Mouse (Mus musculus) small intestine, adult 2 months (tissue): ENCODE data around the gene Cdc42bpg. TPM values are rescaled to one million over a fixed set of nuclear protein-coding genes. Genes with fewer than 3 reads are reported as not detected.

ENCODE experiments used
- H3K27ac ChIP-seq: fragments of 200-500 bp; 2 replicates; pipeline ENCODE4 v1.5.1; 2012; ENCODE audit warnings: low read depth, low read length, control low read depth, inconsistent platforms; ENCODE audit not compliant: insufficient read depth
- H3K27me3 ChIP-seq: fragments of 200-500 bp; 2 replicates; pipeline ENCODE4 v1.6.1; 2012; ENCODE audit warnings: mild to moderate bottlenecking, moderate library complexity, low read length, inconsistent platforms; ENCODE audit not compliant: control insufficient read depth, insufficient read depth
- H3K36me3 ChIP-seq: fragments of 200-500 bp; 2 replicates; pipeline ENCODE4 v1.6.1; 2012; ENCODE audit warnings: mild to moderate bottlenecking, low read length, control low read depth, inconsistent platforms; ENCODE audit not compliant: control insufficient read depth, insufficient read depth
- H3K4me1 ChIP-seq: fragments of 200-500 bp; 2 replicates; pipeline ENCODE4 v1.6.1; 2012; ENCODE audit warnings: low read length, inconsistent platforms, mixed read lengths; ENCODE audit not compliant: control insufficient read depth, insufficient read depth, insufficient read length
- H3K4me3 ChIP-seq: fragments of 200-500 bp; 2 replicates; pipeline ENCODE4 v1.5.1; 2012; ENCODE audit warnings: low read depth, mild to moderate bottlenecking, control low read depth, inconsistent platforms, low read length, moderate library complexity
- CTCF ChIP-seq: fragments of 200-500 bp; IDR thresholded peaks from 2 replicates; pipeline ENCODE4 v1.5.1; 2012; ENCODE audit warnings: low read depth, mild to moderate bottlenecking, control low read depth, inconsistent platforms, low read length, moderate library complexity, mixed read lengths; ENCODE audit not compliant: insufficient replicate concordance, insufficient read length; ENCODE audit errors: extremely low read depth
- POLR2A ChIP-seq: fragments of 200-500 bp; IDR thresholded peaks from 2 replicates; pipeline ENCODE4 v1.6.1; 2012; ENCODE audit warnings: low read depth, mild to moderate bottlenecking, control low read depth, inconsistent platforms, low read length, moderate library complexity
- WGBS: fragments of 180-500 bp; shearing (Covaris S2); methylation state at CpG from one replicate; pipeline ENCODE4 v1.1.7; 2018; 5-methylcytosine and 5-hydroxymethylcytosine counted together
- polyA plus RNA-seq: library from polyadenylated mRNA; depleted of rRNA; stranded (reverse); fragments of >200 nt; gene quantifications from 2 replicates; pipeline ENCODE4 v1.2.3, GENCODE M21; 2012

Gene Cdc42bpg
- polyA plus RNA-seq, 1 experiment, result 53.2 TPM

DNA sequence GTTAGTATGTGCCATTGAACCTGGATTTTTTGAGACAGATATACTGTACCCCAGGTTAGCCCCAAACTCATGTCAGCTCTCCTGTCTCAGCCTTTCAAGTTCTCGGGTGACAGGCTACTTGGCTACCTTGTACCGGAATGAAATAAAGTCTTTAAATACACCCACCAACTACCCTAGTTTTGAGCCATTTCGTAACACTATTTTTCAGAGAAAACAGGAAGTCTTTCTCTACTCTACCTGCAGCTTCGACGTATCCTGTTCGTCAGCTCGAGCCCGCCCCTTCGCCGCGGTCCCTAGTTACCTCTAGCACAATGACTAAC is 56.8 kb downstream of the Cdc42bpg start:
- peak overlapping the region; percentile 19 for H3K4me3 ChIP-seq
- no peaks in the 10 kb centered on the region for H3K27me3 ChIP-seq
- no peaks in the 10 kb centered on the region; the same call in 1 of the 2 replicates for H3K4me1 ChIP-seq
- TF ChIP-seq POLR2A (no peak), CTCF (no peak)
- under 1% methylated on average over 11 of the region's 11 CpGs for WGBS
- peaks cover 25% of the 10 kb centered on the region for H3K36me3 ChIP-seq
- H3K27ac ChIP-seq, result peak overlapping the region; percentile 91

DNA sequence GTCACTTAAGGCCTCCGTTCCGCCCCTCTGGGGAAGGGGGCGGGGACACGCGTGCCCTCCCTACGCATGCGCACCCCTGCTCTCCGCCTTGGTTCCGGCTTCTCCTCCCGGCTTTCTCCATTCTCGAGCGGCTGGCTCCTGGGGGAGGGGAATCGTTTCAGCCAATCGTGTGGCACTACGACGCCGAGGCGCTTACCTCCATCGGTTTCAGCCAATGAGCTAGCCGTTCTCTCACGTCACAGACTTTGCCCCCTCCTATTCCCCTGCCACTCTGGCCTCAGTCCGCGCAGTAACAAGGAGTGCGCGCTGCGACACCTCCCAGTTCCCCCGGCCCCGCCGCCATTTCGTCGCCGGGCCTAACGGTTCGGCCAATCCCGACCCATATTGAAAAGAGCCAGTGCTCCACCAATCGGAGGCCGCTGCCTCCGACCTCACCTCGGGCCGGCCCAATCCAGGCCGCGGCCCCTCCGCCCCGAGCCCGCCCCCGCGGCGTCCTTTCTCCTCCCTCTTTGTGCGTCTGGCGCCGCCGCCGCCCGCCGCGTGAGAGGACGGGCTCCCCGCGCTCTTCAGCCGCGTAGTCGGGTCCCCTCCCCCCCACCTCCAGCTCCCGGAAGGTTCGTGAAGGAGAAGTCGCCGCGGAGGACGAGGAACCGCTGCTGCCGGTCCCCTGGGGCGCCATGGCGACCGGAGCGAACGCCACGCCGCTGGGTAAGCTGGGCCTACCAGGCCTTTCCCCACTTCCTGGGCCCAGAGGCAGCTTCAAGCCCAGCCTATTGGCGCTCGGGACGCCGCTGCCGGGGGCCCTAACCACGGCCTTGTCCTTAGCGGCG is 57.4 kb downstream of the Cdc42bpg start, which contains the start of gene Sf1:
Gene Sf1, plus strand, starts transcription at position 280 of the 830 bp plus-strand sequence.
- WGBS, result under 1% methylated on average over 84 of the region's 85 CpGs
- TF ChIP-seq CTCF (no peak), POLR2A (peak; percentile 75)
- no peaks in the 10 kb centered on the region; the same call in 1 of the 2 replicates for H3K4me1 ChIP-seq
- H3K36me3 ChIP-seq, result peaks cover 30% of the 10 kb centered on the region
- H3K27me3 ChIP-seq, result no peaks in the 10 kb centered on the region
- peak within 1 kb of the TSS; percentile 91 for H3K27ac ChIP-seq
- H3K4me3 ChIP-seq, result peak within 1 kb of the TSS; percentile 92

DNA sequence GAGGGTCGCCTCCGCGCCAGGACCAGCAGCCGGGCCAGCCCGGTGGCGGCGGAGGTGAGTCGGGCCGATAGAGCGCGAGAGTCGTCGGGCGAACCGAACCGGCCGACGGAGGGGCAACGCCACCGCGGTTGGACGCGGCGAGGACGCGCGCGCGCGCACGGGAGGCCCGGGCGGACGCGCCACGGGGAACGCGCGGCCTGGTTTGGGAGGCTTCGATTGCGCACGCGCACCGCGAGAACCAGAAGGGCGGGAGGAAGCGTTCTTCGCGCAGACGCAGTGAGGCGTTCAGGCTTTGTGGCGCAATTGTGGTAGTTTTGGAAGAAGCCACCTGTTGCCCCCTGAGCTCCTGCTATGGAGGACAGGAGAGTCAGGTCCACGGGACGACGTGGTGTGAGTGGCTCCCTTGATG is 58.1 kb downstream of the Cdc42bpg start:
- H3K4me1 ChIP-seq, result no peaks in the 10 kb centered on the region; the same call in 1 of the 2 replicates
- peak overlapping the region; percentile 92 for H3K4me3 ChIP-seq
- H3K36me3 ChIP-seq, result peaks cover 34% of the 10 kb centered on the region
- WGBS, result 1% methylated on average over 55 of the region's 55 CpGs
- peak overlapping the region; percentile 87 for H3K27ac ChIP-seq
- H3K27me3 ChIP-seq, result no peaks in the 10 kb centered on the region
- TF ChIP-seq CTCF (no peak), POLR2A (peak; percentile 49)

DNA sequence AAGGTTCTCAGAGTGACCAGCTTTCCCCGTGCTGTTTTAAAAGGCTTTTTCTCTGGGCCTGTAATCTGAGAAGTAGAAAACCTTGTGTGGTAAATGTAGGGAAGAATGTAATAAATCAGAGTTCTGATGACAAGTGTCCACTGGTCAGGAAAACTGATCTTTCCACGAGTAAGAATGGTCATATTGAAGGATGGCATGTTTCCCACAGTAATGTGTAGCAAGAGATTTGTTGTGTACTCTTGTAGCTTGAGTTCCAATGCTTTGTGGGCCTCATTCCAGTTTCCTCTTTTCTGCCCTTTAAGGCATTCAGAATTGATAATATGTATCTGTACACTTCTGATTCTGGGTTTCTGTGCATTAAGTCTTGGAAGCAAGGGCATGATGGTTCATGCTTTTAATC is 58.6 kb downstream of the Cdc42bpg start:
- H3K27me3 ChIP-seq, result no peaks in the 10 kb centered on the region
- no peak overlapping the region for H3K27ac ChIP-seq
- H3K36me3 ChIP-seq, result peaks cover 38% of the 10 kb centered on the region
- peak overlapping the region; percentile 92 for H3K4me3 ChIP-seq
- WGBS, result 0% methylated on average over 2 of the region's 2 CpGs
- no peak for TF ChIP-seq CTCF
- TF ChIP-seq POLR2A, result no peak
- no peaks in the 10 kb centered on the region; the same call in 1 of the 2 replicates for H3K4me1 ChIP-seq

DNA sequence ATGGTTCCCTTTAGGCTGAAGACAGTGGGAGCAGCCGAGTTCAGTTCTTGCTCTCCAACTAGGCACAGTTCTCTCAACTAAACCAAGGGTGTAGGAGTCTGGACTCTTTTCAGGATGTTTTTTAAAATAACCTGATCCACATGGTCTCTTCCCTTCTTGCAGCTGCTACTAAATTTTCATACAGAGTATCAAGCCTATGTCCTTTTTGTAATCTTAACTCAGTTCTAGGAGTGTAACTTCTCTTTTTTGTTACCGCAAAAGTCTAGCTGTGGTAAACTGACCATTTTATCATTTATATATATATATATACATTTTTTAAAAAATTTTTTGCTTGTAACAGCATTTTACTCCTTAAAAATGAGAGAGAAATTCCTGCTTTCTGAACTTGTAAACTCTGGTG is 63.9 kb downstream of the Cdc42bpg start:
- 78% methylated on average over 2 of the region's 2 CpGs for WGBS
- TF ChIP-seq CTCF (no peak), POLR2A (no peak)

DNA sequence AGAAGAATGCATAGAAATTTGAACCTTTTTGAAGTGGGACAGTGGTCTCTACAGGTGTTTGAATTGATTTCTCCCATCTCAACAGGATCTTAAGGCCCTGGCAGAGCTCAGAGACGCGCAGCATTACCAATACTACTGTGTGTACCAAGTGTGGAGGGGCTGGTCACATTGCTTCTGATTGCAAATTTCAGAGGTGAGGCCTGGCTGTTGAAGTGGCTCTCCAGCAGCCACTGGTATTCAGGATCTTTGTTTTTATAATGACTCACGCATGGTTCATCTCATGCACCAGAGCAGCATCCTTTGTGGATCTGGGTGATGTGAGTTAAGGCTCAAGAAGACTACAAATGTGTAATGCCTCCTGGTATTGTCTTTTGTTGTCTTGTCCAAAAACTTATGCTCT is 66.2 kb downstream of the Cdc42bpg start:
- Histone ChIP-seq H3K4me1 (no peaks in the 10 kb centered on the region), H3K4me3 (no peak overlapping the region), H3K36me3 (peaks cover 89% of the 10 kb centered on the region), H3K27ac (no peak overlapping the region), H3K27me3 (no peaks in the 10 kb centered on the region)
- TF ChIP-seq CTCF (no peak), POLR2A (no peak)
- WGBS, result 87% methylated on average over 3 of the region's 3 CpGs

More for the DNA sequence above, 63.9 kb downstream of the Cdc42bpg start:
- Histone ChIP-seq H3K4me3 (no peak overlapping the region), H3K4me1 (no peaks in the 10 kb centered on the region; the same call in 1 of the 2 replicates), H3K27me3 (no peaks in the 10 kb centered on the region), H3K36me3 (peaks cover 82% of the 10 kb centered on the region), H3K27ac (no peak overlapping the region)

DNA sequence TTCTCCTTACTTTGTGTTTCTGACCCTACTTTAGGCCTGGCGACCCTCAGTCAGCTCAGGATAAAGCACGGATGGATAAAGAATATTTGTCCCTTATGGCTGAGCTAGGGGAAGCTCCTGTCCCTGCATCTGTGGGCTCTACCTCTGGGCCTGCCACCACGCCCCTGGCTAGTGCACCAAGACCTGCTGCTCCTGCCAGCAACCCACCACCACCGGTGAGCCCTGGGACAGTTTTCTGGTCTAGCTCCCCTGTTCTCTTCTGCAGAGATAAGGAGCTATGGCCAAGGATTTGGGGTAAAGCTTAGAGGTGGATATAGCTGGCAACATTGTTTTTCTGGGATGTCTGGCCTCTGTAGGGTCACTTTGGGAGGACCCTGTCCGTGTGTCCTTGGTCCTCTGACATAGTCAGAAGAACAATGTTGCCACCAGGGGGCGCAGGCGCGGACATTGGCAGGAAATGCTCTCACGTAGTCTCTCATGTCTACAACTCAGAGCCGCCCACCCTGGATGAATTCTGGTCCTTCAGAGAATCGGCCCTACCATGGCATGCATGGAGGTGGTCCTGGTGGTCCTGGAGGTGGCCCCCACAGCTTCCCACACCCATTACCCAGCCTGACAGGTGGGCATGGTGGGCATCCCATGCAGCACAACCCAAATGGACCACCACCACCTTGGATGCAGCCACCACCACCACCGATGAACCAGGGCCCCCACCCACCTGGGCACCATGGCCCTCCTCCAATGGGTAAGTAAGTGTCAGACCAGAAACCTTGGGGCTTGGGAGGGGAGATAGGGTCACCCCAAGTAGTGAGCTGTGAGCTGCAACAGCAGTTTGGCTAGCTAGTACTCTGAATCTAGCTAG is 67.5 kb downstream of the Cdc42bpg start:
- WGBS, result 54% methylated on average over 12 of the region's 12 CpGs

More for the DNA sequence above, 67.5 kb downstream of the Cdc42bpg start:
- H3K27ac ChIP-seq, result no peak overlapping the region
- no peaks in the 10 kb centered on the region for H3K27me3 ChIP-seq
- H3K4me3 ChIP-seq, result no peak overlapping the region
- H3K36me3 ChIP-seq, result peaks cover 87% of the 10 kb centered on the region
- H3K4me1 ChIP-seq, result no peaks in the 10 kb centered on the region
- TF ChIP-seq CTCF, result peak; percentile 75
- no peak; the same call in 1 of the 2 replicates for TF ChIP-seq POLR2A
